Mouse (Mus musculus): Measurements from ENCODE around the gene Scgb2b2. TPM values are rescaled to one million over a fixed set of nuclear protein-coding genes. Genes with fewer than 3 reads are reported as not detected.

Gene Scgb2b2
- total RNA-seq (2021): not detected

- no peak for DNase-seq
Observed at GRCm38 (mm10) chr7:31290208-31290607, at the start of gene Scgb2b2. Gene Scgb2b2 (plus strand): TSS chr7:31290508.

- no peak for DNase-seq
Observed at GRCm38 (mm10) chr7:31291721-31292120, 1.4 kb downstream of the Scgb2b2 start, which contains the start of gene Scgb1b2. Gene Scgb1b2 (minus strand): TSS chr7:31291821.

Other genes starting within 250 kb of the Scgb2b2 start
- 10 to 100 TPM; 23.3 to 26.5 TPM for gene Fxyd5, start 248.0 kb upstream of the Scgb2b2 start, total RNA-seq (2021)
- 100 to 1,000 TPM; 111 to 125 TPM for gene Fxyd7, start 239.0 kb upstream of the Scgb2b2 start, total RNA-seq (2021)
- 100 to 1,000 TPM in 1 of 2 experiments, 10 to 100 TPM in 1; 85.4 to 102 TPM for gene Fxyd1, start 233.3 kb upstream of the Scgb2b2 start, total RNA-seq (2021)
- gene Lgi4, start 231.2 kb upstream of the Scgb2b2 start, total RNA-seq (2021): 10 to 100 TPM; 32.5 to 36.7 TPM
- not detected for gene Fxyd3, start 213.8 kb upstream of the Scgb2b2 start, total RNA-seq (2021)
- gene Hpn, start 175.2 kb upstream of the Scgb2b2 start, total RNA-seq (2021): 1 to 10 TPM; 4.6 to 6.8 TPM
- gene Scn1b, start 163.5 kb upstream of the Scgb2b2 start, total RNA-seq (2021): 100 to 1,000 TPM; 548 to 620 TPM
- gene Gramd1a, start 134.6 kb upstream of the Scgb2b2 start, total RNA-seq (2021): 100 to 1,000 TPM; 111 to 118 TPM
- not detected for gene Scgb1b2, start 1.3 kb downstream of the Scgb2b2 start, total RNA-seq (2021)
- not detected for gene Scgb2b3, start 71.6 kb downstream of the Scgb2b2 start, total RNA-seq (2021)
- gene Scgb1b3, start 85.1 kb downstream of the Scgb2b2 start, total RNA-seq (2021): not detected

Data from layer of hippocampus, postnatal 36 days (tissue).